Mouse (Mus musculus): ENCODE results near the gene Sipa1l3. TPM values are rescaled to one million over a fixed set of nuclear protein-coding genes. Genes with fewer than 3 reads are reported as not detected.

Sipa1l3 gene
- polyA plus RNA-seq, 1 experiment from 2014 or later = 16.8 TPM

GRCm38 (mm10) chr7:29385791-29386190, 132.7 kb downstream of the Sipa1l3 start:
- Histone ChIP-seq H3K27me3 (no peaks in the 10 kb centered on the region), H3K9me3 (no peaks in the 10 kb centered on the region), H3K4me1 (replicated peaks) (peaks cover 9% of the 10 kb centered on the region; the same call in 1 of the 2 replicates), H3K36me3 (peaks cover 54% of the 10 kb centered on the region), H3K4me3 (no peak overlapping the region), H3K27ac (replicated peaks) (no peak overlapping the region), H3K4me2 (no peak overlapping the region), H3K9ac (no peak overlapping the region)
- no peak for ATAC-seq (ENCODE audit: low read depth)
- 88% methylated on average over 10 of the region's 10 CpGs for WGBS

DNA sequence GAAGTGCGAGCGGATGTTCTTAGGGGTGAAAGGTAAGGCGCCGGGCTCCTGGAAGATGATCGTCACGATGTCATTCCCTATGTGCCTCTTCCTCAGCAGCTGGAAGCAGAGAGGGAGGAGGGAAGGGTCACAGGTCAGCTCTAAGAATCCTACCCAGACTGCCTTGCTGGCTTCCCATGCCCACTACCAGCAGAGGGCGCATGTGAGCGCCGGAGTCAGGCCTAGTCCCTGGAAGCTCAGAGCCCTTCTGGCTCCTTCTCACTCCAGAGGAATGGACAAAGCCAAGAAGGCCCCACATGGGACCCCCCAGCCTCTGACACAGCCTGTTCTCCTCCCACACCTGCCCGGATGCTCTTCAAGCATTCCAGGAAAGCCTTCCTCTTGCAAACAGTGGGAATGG, 135.2 kb downstream of the Sipa1l3 start:
- peak; percentile 61 for ATAC-seq (ENCODE audit: low read depth)
- WGBS = 27% methylated on average over 10 of the region's 10 CpGs
- no peak overlapping the region for H3K4me3 ChIP-seq
- H3K27me3 ChIP-seq = no peaks in the 10 kb centered on the region
- no peak overlapping the region for H3K4me2 ChIP-seq
- H3K36me3 ChIP-seq = peaks cover 63% of the 10 kb centered on the region
- no peaks in the 10 kb centered on the region for H3K4me1 ChIP-seq (replicated peaks)
- H3K9ac ChIP-seq = 0 out of 2 replicates have a peak overlapping the region, but pooled peaks have one; percentile 6
- no peaks in the 10 kb centered on the region for H3K9me3 ChIP-seq
- no peak overlapping the region for H3K27ac ChIP-seq (replicated peaks)

- Histone ChIP-seq H3K27me3 (no peaks in the 10 kb centered on the region), H3K27ac (replicated peaks) (no peak overlapping the region), H3K4me2 (no peak overlapping the region), H3K9me3 (no peaks in the 10 kb centered on the region), H3K9ac (no peak overlapping the region), H3K4me3 (no peak overlapping the region), H3K4me1 (replicated peaks) (no peaks in the 10 kb centered on the region), H3K36me3 (peaks cover 65% of the 10 kb centered on the region)
- ATAC-seq (ENCODE audit: low read depth) = no peak
- WGBS = 90% methylated on average over 7 of the region's 7 CpGs
Observed at GRCm38 (mm10) chr7:29381466-29382040, 136.9 kb downstream of the Sipa1l3 start.

DNA sequence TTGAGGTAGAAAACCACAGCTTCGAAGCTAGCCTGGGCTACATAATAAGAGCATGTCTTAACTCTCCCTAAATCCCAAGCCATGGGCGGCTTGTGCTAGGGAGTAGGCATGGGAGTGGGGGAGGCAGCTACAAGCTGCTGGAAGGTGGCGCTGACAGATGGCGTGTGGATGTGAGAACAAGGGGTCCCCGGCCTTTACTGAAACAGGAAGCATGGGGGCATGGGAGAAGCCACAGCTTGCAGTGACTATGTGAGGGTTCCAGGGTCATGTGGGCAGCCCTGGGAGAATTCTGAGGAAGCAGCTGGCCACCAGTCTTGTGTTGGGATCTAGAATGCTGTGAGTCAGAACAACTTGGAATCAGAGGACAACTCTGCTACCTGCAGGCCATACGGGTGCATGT, 144.4 kb downstream of the Sipa1l3 start:
- Histone ChIP-seq H3K9ac (no peak overlapping the region), H3K27me3 (no peaks in the 10 kb centered on the region), H3K27ac (replicated peaks) (no peak overlapping the region), H3K4me1 (replicated peaks) (no peaks in the 10 kb centered on the region), H3K4me3 (no peak overlapping the region), H3K9me3 (no peaks in the 10 kb centered on the region), H3K36me3 (peaks cover 45% of the 10 kb centered on the region), H3K4me2 (no peak overlapping the region)
- WGBS = 86% methylated on average over 6 of the region's 6 CpGs
- ATAC-seq (ENCODE audit: low read depth) = no peak

DNA sequence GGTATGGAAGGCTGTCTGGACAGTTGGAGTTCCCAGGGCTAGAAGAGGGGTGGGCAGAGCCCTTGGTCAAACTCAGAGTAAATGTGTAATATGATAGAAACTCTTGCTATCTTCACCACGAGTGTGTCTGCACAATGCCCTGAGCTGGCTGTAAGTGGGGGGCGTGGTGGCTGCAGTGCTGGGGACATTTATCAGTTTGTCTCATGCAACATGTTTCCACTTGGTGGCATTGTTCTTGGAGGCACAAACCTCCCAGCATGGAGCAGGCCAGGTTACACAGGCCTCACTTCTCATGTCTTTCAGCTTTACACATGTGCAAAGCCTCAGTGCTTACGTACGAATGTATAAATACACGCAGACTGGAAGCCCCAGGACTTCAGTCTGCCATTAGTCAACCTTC, 146.3 kb downstream of the Sipa1l3 start:
- H3K9me3 ChIP-seq = no peaks in the 10 kb centered on the region
- ATAC-seq (ENCODE audit: low read depth) = no peak
- H3K4me1 ChIP-seq (replicated peaks) = peaks cover 15% of the 10 kb centered on the region
- no peak overlapping the region for H3K4me3 ChIP-seq
- H3K27ac ChIP-seq (replicated peaks) = no peak overlapping the region
- H3K4me2 ChIP-seq = no peak overlapping the region
- H3K36me3 ChIP-seq = peaks cover 37% of the 10 kb centered on the region
- WGBS = 84% methylated on average over 5 of the region's 5 CpGs
- H3K9ac ChIP-seq = no peak overlapping the region
- no peaks in the 10 kb centered on the region for H3K27me3 ChIP-seq

GRCm38 (mm10) chr7:29370031-29370430, 148.4 kb downstream of the Sipa1l3 start:
- no peak for ATAC-seq (ENCODE audit: low read depth)
- Histone ChIP-seq H3K4me1 (replicated peaks) (peaks cover 15% of the 10 kb centered on the region), H3K27me3 (no peaks in the 10 kb centered on the region), H3K27ac (replicated peaks) (no peak overlapping the region), H3K9ac (no peak overlapping the region), H3K4me2 (no peak overlapping the region), H3K36me3 (peaks cover 33% of the 10 kb centered on the region), H3K4me3 (no peak overlapping the region), H3K9me3 (no peaks in the 10 kb centered on the region)
- 73% methylated on average over 6 of the region's 6 CpGs for WGBS

DNA sequence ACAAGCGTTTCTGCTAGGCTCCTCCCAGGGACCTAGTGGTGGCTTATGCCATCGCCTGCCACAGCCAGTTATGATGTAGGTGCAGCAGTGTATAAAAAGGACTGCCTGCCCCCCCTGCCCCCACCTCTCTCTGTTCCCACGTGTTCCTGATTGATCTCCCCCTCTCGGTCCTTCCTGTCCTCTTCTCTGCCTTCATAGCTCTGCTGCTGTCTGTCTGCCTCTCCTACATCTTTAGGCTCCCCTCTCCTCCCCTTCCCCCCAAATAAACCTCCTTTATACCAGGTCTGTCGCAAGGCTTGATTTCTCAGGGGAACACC, 150.5 kb downstream of the Sipa1l3 start:
- Histone ChIP-seq H3K4me2 (peak overlapping the region; percentile 27; the same call in 1 of the 2 replicates), H3K9ac (peak overlapping the region; percentile 62)
- ATAC-seq (ENCODE audit: low read depth) = no peak

GRCm38 (mm10) chr7:29367166-29368003, 151.1 kb downstream of the Sipa1l3 start:
- Histone ChIP-seq H3K9ac (peak overlapping the region; percentile 62), H3K27ac (replicated peaks) (peak overlapping the region; percentile 89), H3K4me2 (peak overlapping the region; percentile 27; the same call in 1 of the 2 replicates), H3K27me3 (no peaks in the 10 kb centered on the region), H3K4me3 (no peak overlapping the region), H3K4me1 (replicated peaks) (peaks cover 15% of the 10 kb centered on the region), H3K9me3 (no peaks in the 10 kb centered on the region), H3K36me3 (peaks cover 30% of the 10 kb centered on the region)
- ATAC-seq (ENCODE audit: low read depth) = peak; percentile 97
- WGBS = 76% methylated on average over 13 of the region's 13 CpGs

More for the DNA sequence above, 150.5 kb downstream of the Sipa1l3 start:
- WGBS = 36% methylated on average over 5 of the region's 5 CpGs
- Histone ChIP-seq H3K4me1 (replicated peaks) (peaks cover 15% of the 10 kb centered on the region), H3K36me3 (peaks cover 24% of the 10 kb centered on the region), H3K27ac (replicated peaks) (peak overlapping the region; percentile 89), H3K4me3 (no peak overlapping the region), H3K9me3 (no peaks in the 10 kb centered on the region), H3K27me3 (no peaks in the 10 kb centered on the region)

- no peaks in the 10 kb centered on the region for H3K27me3 ChIP-seq
- WGBS = 27% methylated on average over 4 of the region's 4 CpGs
- no peak overlapping the region for H3K4me2 ChIP-seq
- H3K9ac ChIP-seq = 0 out of 2 replicates have a peak overlapping the region, but pooled peaks have one; percentile 6
- no peaks in the 10 kb centered on the region for H3K9me3 ChIP-seq
- ATAC-seq (ENCODE audit: low read depth) = no peak
- H3K36me3 ChIP-seq = peaks cover 25% of the 10 kb centered on the region
- H3K4me1 ChIP-seq (replicated peaks) = peaks cover 15% of the 10 kb centered on the region
- no peak overlapping the region for H3K4me3 ChIP-seq
- no peak overlapping the region for H3K27ac ChIP-seq (replicated peaks)
Observed at GRCm38 (mm10) chr7:29364052-29364451, 154.4 kb downstream of the Sipa1l3 start.

DNA sequence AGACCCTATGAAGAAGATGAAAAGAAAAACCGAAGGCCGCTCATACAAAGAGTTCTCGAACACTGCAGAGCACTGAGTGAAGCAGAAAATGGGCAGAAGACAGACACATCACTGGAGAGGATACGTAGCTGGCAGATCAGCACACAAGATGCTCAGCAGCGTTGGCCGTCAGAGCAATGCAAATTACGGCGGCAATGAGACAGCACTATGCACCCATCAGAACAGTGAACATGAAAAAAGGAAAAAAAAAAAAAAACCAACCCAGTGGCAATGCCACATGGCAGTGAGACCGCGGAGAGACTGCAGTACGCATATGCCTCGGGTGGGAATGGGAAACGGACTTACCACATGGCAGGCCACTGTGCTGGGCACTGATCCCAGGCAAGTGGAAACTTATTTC, 156.9 kb downstream of the Sipa1l3 start:
- Histone ChIP-seq H3K27me3 (no peaks in the 10 kb centered on the region), H3K9me3 (no peaks in the 10 kb centered on the region), H3K4me1 (replicated peaks) (no peaks in the 10 kb centered on the region), H3K27ac (replicated peaks) (no peak overlapping the region), H3K4me3 (no peak overlapping the region), H3K9ac (no peak overlapping the region), H3K4me2 (no peak overlapping the region), H3K36me3 (peaks cover 34% of the 10 kb centered on the region)
- ATAC-seq (ENCODE audit: low read depth) = no peak
- WGBS = 92% methylated on average over 13 of the region's 13 CpGs

DNA sequence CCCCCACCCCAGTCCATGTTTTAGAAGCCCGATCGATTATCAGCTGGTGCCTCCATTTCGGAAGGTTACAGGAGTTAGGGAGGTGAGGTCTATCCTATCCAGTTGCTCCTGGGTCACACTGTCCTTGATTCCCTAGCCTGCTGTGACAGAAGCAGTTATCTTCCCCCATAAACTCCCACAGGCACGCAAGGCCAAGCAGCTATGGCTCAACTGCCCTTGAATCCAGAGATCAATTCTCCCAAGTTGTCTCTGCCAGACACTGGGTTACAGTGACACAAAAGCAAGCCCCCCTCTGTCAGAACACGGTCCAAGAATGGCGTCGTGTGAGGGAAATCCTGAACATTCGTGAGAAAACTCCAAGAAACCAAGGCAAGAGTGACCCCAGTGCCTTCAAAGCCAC, 163.0 kb downstream of the Sipa1l3 start:
- Histone ChIP-seq H3K4me3 (no peak overlapping the region), H3K27ac (replicated peaks) (no peak overlapping the region), H3K9ac (no peak overlapping the region), H3K36me3 (peaks cover 52% of the 10 kb centered on the region), H3K4me2 (no peak overlapping the region), H3K4me1 (replicated peaks) (no peaks in the 10 kb centered on the region), H3K9me3 (no peaks in the 10 kb centered on the region), H3K27me3 (no peaks in the 10 kb centered on the region)
- WGBS = 96% methylated on average over 8 of the region's 8 CpGs
- ATAC-seq (ENCODE audit: low read depth) = no peak

DNA sequence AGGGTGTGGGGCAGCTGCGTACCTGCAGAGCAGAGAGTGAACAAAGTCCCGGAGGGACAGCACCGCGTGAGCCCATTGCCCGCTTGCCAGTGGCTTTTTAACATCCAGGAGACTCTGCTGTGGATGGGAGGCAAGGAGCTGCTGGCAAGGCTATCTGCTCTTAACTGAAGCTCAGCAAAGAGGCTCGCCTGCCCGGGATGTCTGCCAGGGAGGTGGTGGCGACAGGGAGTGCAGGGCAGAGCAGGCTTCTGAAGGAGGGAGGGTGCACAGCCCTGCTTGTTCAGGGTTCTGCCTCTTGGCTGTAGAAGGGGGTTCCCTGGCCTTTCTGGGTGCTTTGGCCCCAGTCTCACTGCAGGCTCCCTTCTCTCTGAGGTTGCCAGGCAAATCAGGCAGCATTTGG, 164.3 kb downstream of the Sipa1l3 start:
- no peak for ATAC-seq (ENCODE audit: low read depth)
- WGBS = 88% methylated on average over 8 of the region's 8 CpGs
- no peak overlapping the region for H3K9ac ChIP-seq
- H3K27ac ChIP-seq (replicated peaks) = no peak overlapping the region
- H3K36me3 ChIP-seq = peaks cover 59% of the 10 kb centered on the region
- H3K4me2 ChIP-seq = no peak overlapping the region
- no peak overlapping the region for H3K4me3 ChIP-seq
- no peaks in the 10 kb centered on the region for H3K4me1 ChIP-seq (replicated peaks)
- H3K27me3 ChIP-seq = no peaks in the 10 kb centered on the region
- no peaks in the 10 kb centered on the region for H3K9me3 ChIP-seq
